Mouse (Mus musculus) thymus, postnatal 36 days (tissue): ENCODE measurements around the gene Zscan25.
A peak's percentile ranks its signal among the peaks of the same experiment; 100 is the strongest.
"Not testable (repeated sequence)": the region's sequence is repeated elsewhere in the genome, so short reads cannot be mapped to it uniquely, and the experiment has no call there.

ENCODE experiments used
- DNase-seq, 2 experiments: peaks; one replicate each; pipeline ENCODE4 v3.0.0; 2022; ENCODE audit warnings: mixed read lengths in 2 of 2

The Zscan25 gene

DNA sequence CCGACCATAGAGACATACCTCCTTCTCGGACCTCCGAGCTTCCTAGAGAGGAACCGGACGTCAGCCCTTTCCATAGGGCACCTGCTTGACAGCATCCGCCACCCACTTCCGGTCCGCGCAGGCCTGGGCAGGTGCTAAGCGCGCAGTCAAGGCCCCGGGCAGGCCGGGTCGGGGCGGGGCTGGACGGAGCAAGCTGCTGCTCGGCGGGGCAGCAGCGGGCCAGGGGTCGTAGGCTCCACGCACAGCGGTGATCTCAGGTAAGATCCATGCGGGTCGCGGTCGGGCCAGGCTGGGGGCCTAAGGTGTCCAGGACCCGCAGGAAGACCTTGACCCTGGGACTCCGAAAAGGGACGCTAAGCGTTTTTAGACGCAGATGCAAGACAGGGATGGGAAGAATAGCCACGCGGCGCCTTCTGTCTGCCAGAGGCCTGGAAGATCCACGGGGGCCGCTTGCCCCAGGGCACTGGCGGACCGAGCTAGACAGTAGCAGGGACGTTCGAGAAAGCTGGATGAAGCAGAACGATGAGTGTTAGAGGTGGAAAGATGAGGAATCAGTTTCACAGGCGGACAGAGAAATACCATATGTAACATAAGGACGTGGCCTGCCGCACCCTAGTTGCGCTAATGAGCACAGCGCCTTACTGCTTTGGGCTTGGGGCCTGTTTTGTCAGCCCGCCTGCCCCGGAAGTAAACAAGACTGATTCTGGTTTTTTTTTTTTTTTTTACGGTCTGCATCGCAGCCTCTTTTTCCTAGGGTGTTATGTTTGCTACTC, at the start of gene Zscan25:
TSS of gene Zscan25 (plus strand) at position 130 of the 773 bp plus-strand sequence.
- peak; percentile 84 to 88 for DNase-seq

- no peak for DNase-seq
Observed at GRCm38 (mm10) chr5:145230641-145231040, 49.7 kb upstream of the Zscan25 start.

- peak; percentile 95 to 97 for DNase-seq
Observed at GRCm38 (mm10) chr5:145231367-145231871, 48.9 kb upstream of the Zscan25 start, which contains the start of gene Zfp655. Zfp655 (plus strand) TSS chr5:145231715.

DNA sequence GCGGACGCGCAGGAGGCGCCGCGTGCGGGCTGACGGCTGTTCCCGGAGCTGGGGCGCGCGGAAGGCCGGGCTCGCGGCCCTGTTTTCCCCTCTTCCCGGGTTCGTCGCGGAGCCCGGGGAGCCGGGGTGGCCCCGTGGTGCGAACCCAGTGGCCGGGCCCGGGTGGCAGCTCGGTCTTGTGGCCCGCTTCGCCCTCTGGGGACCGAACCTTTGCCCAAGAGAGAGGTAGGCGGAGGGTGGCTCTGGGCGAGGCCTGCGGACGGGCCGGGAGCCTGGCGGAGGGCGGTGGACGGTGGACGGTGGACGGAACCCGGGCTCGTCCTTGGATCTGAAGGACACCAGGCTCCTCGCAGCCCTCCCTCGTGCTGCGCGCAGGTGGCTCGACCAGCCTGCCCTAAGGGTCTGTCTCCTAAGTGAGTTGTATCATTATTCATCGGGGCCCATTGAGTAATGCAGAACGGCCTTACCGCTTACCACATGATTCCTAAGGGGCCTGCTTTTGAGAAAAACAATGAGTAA, 48.3 kb upstream of the Zscan25 start:
- DNase-seq = no peak

DNA sequence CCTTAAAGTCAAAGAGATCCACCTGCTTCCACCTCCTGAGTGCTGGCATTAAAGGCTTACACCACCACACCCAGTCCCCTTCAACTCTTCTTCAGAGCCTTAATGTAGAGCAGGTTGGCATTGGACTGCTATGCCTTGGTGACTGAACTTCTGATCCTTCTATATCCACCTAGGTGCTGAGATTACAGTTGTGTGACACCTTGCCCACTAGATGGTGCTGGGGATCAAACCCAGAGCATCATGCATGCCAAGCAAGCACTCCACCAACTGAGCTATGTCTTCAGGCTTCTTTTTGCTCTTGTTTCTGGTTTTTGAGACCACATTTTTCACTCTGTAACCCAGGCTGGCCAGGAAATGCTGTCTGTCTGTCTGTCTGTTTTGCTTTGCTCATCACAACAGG, 45.7 kb upstream of the Zscan25 start:
- peak; percentile 21 to 27 for DNase-seq

GRCm38 (mm10) chr5:145249520-145249919, 30.8 kb upstream of the Zscan25 start:
- no peak for DNase-seq

DNA sequence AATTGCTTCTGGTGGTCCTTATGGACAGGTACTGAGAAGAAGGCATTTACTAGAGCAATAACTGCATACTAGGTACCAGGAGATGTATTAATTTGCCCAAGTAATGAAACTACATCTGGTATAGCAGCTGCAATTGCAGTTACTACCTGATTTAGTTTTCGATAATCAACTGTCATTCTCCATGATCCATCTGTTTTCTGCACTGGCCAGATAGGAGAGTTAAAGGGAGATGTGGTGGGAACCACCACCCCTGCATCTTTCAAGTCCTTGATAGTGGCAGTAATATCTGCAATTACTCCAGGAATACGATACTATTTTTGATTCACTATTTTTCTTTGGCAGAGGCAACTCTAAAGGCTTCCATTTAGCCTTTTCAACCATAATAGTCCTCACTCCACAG, 6.7 kb upstream of the Zscan25 start:
- not testable (repeated sequence) for DNase-seq

- no peak for DNase-seq
Observed at GRCm38 (mm10) chr5:145279948-145280347, 352 bp upstream of the Zscan25 start.

- no peak for DNase-seq
Observed at GRCm38 (mm10) chr5:145288382-145288781, 8.1 kb downstream of the Zscan25 start.

- DNase-seq = no peak
Observed at GRCm38 (mm10) chr5:145290697-145291096, 10.4 kb downstream of the Zscan25 start.

GRCm38 (mm10) chr5:145292398-145292797, 12.1 kb downstream of the Zscan25 start:
- no peak for DNase-seq

- DNase-seq = no peak
Observed at GRCm38 (mm10) chr5:145300469-145300868, 20.2 kb downstream of the Zscan25 start.

DNA sequence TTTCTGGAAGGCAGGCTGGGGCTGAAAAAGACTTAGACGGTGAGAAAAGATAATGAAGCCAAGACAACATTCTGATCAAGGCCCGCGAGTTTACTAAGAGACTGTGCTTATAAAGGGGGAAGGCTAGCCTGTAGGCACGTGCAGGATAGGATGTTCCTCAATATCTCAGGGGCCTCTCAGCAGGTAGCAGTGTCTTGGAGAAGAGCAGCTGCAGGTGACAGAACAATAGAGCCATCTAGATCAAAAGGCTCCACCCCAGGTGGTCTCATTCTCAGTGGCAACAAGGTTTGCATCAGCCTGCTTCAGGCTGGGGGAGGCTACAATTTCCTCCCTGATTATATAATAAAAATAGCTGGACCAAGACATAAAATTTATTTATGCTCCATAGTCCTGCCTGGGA, 21.5 kb downstream of the Zscan25 start:
- not testable (repeated sequence) for DNase-seq

DNA sequence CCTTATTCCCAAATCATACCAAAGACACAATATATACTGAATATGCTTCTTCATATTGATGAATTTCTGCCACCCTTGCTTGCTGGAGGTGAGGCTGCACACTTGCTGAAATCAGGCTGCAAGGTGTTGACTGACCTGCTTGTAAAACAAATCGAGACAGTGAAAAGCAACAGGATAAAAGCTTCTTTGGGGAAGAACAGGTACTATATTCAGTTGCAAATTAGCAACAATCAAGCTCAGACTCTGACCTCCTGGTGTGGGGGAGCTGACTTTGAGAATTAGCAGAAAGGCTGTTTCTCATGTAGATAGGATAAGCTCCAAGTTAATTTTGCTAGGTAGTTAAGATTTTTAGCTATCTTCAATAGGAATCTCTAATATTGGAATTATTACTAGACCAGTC, 22.1 kb downstream of the Zscan25 start:
- no peak for DNase-seq

DNA sequence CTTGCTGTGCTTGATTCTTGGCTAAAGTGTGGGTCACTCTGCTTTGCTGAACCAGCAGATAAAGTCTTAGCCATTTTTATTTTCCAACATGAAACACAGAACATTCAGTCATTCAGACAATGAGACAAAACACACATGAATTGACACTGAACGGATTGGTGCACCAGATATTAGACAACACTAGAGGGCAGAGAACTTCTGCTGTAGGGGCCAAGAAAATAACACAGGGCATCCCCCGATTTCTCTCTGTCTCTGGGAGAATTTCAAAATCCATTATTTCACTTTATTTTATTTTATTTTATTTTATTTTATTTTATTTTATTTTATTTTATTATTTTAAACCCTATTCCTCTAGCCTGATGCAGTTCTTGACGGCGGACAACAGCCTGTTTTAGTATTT, 26.7 kb downstream of the Zscan25 start:
- not testable (repeated sequence) for DNase-seq

- DNase-seq = not testable (repeated sequence)
Observed at GRCm38 (mm10) chr5:145307811-145308210, 27.5 kb downstream of the Zscan25 start.

DNA sequence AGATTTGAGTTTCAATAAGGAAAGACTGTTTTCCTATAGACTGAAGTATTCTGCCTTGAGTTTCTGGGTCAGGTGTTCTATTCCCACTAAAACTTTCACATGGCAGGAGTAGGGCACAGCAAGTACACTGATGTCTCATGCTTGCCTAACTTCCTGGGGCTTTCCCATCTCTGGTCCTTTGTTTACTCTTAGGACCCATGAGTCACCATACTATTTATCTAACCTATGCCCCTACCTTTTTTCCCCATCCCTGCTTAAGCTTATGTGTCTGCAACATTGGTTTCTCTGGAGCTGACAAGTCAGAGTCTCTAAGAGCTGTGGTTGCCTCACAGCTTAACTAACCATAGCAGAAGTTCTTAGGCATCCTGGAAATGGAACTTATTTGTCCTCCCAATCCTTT, 33.5 kb downstream of the Zscan25 start:
- DNase-seq = no peak

- no peak for DNase-seq
Observed at GRCm38 (mm10) chr5:145317141-145317540, 36.8 kb downstream of the Zscan25 start.

DNA sequence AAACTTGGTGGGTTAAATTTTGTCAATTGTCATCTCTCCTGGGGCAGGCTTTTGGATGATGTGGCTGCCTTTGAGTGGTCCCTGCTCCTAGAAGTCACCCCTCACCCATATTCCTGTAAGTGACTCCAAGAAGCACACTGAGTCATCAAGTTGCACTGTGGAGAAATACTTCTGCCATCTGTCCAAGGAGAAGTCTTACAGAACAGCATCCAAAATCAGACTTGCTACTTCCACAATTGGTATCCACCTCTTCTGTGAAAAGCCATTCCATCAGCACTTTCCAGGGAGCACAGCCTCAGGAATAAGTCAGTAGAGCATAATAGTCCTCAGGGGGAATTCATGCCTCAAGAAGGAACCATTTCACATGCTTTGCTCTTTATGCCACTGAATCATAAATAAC, 58.5 kb downstream of the Zscan25 start:
- DNase-seq = not testable (repeated sequence)
